Mouse (Mus musculus) embryonic fibroblast, embryonic 13.5 days (primary cell): ENCODE measurements around the gene Dnah11.

Experiments used
- CTCF ChIP-seq: IDR thresholded peaks from 2 replicates; pipeline ENCODE4 v1.5.1; 2011; ENCODE audit warnings: mild to moderate bottlenecking, control low read depth, low read length, moderate library complexity, borderline replicate concordance; ENCODE audit not compliant: insufficient read depth
- POLR2A ChIP-seq: IDR thresholded peaks from 2 replicates; pipeline ENCODE4 v1.6.1; 2011; ENCODE audit warnings: low read depth, mild to moderate bottlenecking, control low read depth, low read length, moderate library complexity

- TF ChIP-seq POLR2A (no peak), CTCF (no peak)
Observed at GRCm38 (mm10) chr12:118156986-118157385, 41.9 kb downstream of the Dnah11 start.
